Mouse (Mus musculus) intestine, postnatal 0 days (tissue): Measurements from ENCODE around the gene Atp23. TPM values are rescaled to one million over a fixed set of nuclear protein-coding genes. Genes with fewer than 3 reads are reported as not detected.
A peak's percentile ranks its signal among the peaks of the same experiment; 100 is the strongest.

Experiments used
- ATAC-seq: fragments of 200-750 bp; cut with Nextera tagmentation; 2 replicates; pipeline ENCODE4 v1.8.0; 2017; ENCODE audit warnings: mild to moderate bottlenecking, moderate TSS enrichment, moderate library complexity
- H3K27ac ChIP-seq: fragments of 300-500 bp; sonication (generic); 2 replicates; pipeline ENCODE4 v1.5.1; 2014; ENCODE audit warnings: mild to moderate bottlenecking, low read depth, low read length, moderate library complexity
- H3K27me3 ChIP-seq: fragments of 300-500 bp; sonication (generic); replicated peaks from 2 replicates; pipeline ENCODE4 v1.6.1; 2014; ENCODE audit warnings: low read length, mixed read lengths; ENCODE audit not compliant: control insufficient read depth, insufficient read depth
- H3K36me3 ChIP-seq: fragments of 300-500 bp; sonication (generic); 2 replicates; pipeline ENCODE4 v1.6.1; 2014; ENCODE audit warnings: mild to moderate bottlenecking, moderate library complexity; ENCODE audit not compliant: control insufficient read depth, insufficient read depth
- H3K4me1 ChIP-seq: fragments of 300-500 bp; sonication (generic); replicated peaks from 2 replicates; pipeline ENCODE4 v1.6.1; 2014; ENCODE audit warnings: antibody characterized with exemption, low read length, mixed read lengths; ENCODE audit not compliant: control insufficient read depth, insufficient read depth
- H3K4me2 ChIP-seq: fragments of 300-500 bp; sonication (generic); replicated peaks from 2 replicates; pipeline ENCODE4 v1.6.1; 2014; ENCODE audit warnings: low read depth, mild to moderate bottlenecking, moderate library complexity
- H3K4me3 ChIP-seq: fragments of 300-500 bp; sonication (generic); 2 replicates; pipeline ENCODE4 v1.5.1; 2014; ENCODE audit warnings: low read depth, low read length
- H3K9ac ChIP-seq: fragments of 300-500 bp; sonication (generic); 2 replicates; pipeline ENCODE4 v1.6.1; 2014; ENCODE audit warnings: mild to moderate bottlenecking, low read depth, low read length
- H3K9me3 ChIP-seq: fragments of 300-500 bp; sonication (generic); 2 replicates; pipeline ENCODE4 v1.6.1; 2016; ENCODE audit warnings: mixed run types; ENCODE audit not compliant: control insufficient read depth
- CTCF ChIP-seq: sonication (generic); IDR thresholded peaks from 2 replicates; pipeline ENCODE4 v1.5.1; 2016; ENCODE audit warnings: low read depth, mild to moderate bottlenecking, control low read depth, antibody characterized with exemption, moderate library complexity
- WGBS: fragments of 180-500 bp; shearing (Covaris S2); extraction: QIAGEN DNeasy Blood & Tissue Kit; methylation state at CpG from one replicate; pipeline ENCODE4 v1.1.7; 2014; 5-methylcytosine and 5-hydroxymethylcytosine counted together
- polyA plus RNA-seq: library from polyadenylated mRNA; unstranded; fragments of >200 nt; fragmentation: Nextera tagmentation; extraction: Ambion mirVana; gene quantifications from 2 replicates; pipeline ENCODE4 v1.2.1, GENCODE M21; 2015

Gene Atp23
- polyA plus RNA-seq, 1 experiment from 2014 or later: 8.0 TPM

DNA sequence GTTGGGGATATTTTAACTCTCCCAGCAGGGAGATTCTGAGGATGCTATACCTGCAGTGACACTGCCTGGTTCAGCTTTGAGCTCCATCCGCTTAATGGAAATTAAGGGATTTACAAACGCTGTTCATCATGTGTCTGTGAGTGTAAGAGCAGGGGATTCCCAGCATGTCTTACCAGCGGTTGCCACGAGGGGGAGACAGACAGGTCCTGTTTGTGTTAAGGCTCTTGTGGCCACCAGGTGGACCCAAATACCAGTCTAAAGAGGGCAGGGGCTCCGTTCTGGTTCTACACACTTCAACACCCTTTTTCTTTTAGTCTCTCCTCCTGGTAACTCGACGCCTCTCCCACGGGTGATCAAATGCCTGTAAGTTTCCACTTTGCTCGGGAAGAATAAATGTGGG, 17.9 kb upstream of the Atp23 start:
- H3K27me3 ChIP-seq: no peaks in the 10 kb centered on the region
- no peaks in the 10 kb centered on the region for H3K4me1 ChIP-seq
- ATAC-seq: peak; percentile 72
- H3K9ac ChIP-seq: no peak overlapping the region
- H3K4me3 ChIP-seq: no peak overlapping the region
- 0 out of 2 replicates have a peak, but pooled peaks cover 4% of the 10 kb centered on the region for H3K9me3 ChIP-seq
- no peak overlapping the region for H3K27ac ChIP-seq
- TF ChIP-seq CTCF: peak; percentile 100
- no peak overlapping the region for H3K4me2 ChIP-seq
- H3K36me3 ChIP-seq: no peaks in the 10 kb centered on the region
- WGBS: 1% methylated on average over 9 of the region's 9 CpGs

DNA sequence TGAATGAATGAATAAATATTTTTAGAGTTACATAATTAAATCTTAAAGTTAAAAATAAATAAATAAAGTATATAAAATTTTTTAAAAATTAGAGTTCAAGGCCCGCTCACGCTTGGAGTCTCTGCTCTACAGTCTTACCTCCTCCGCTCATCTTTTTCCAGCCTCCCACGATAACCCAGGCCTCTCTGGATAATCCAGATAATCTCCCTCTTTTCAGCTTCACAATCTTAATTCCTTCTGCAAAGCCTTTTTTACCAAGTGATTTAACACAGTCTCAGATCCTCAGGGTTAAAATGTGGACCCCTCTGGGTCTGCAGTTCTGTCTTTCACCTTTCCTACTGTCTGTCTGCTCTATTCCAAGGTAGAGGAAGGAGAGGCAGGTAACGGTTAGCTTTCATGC, 13.1 kb upstream of the Atp23 start:
- TF ChIP-seq CTCF: no peak
- H3K27me3 ChIP-seq: no peaks in the 10 kb centered on the region
- no peaks in the 10 kb centered on the region for H3K9me3 ChIP-seq
- ATAC-seq: no peak
- H3K4me2 ChIP-seq: no peak overlapping the region
- H3K4me1 ChIP-seq: no peaks in the 10 kb centered on the region
- no peak overlapping the region for H3K4me3 ChIP-seq
- no peaks in the 10 kb centered on the region for H3K36me3 ChIP-seq
- 93% methylated on average over 5 of the region's 5 CpGs for WGBS
- no peak overlapping the region for H3K27ac ChIP-seq
- H3K9ac ChIP-seq: no peak overlapping the region

DNA sequence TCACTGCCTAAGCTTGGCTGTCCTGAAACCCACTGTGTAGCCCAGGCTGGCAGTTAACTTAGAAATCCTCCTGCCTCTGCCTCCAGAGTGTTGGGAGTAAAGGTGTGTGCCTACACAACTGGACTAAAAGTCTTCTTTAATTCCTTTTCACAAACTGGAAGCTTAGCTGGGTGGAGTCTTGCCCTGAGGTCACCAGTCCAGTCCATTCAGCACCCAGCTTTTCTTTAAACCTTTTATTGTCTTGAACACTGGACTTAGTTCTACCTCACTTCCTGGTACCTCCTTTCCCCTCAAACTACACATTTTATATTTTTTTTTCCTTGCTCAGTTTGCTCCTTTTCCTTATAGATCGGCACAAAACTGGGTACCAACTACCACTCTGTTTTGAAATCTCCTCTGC, 10.3 kb upstream of the Atp23 start:
- Histone ChIP-seq H3K4me3 (no peak overlapping the region), H3K36me3 (no peaks in the 10 kb centered on the region), H3K4me1 (no peaks in the 10 kb centered on the region), H3K4me2 (no peak overlapping the region), H3K27ac (no peak overlapping the region), H3K9ac (no peak overlapping the region), H3K9me3 (no peaks in the 10 kb centered on the region), H3K27me3 (no peaks in the 10 kb centered on the region)
- no peak for TF ChIP-seq CTCF
- WGBS: 66% methylated on average over 1 of the region's 1 CpGs
- peak; percentile 66 for ATAC-seq

DNA sequence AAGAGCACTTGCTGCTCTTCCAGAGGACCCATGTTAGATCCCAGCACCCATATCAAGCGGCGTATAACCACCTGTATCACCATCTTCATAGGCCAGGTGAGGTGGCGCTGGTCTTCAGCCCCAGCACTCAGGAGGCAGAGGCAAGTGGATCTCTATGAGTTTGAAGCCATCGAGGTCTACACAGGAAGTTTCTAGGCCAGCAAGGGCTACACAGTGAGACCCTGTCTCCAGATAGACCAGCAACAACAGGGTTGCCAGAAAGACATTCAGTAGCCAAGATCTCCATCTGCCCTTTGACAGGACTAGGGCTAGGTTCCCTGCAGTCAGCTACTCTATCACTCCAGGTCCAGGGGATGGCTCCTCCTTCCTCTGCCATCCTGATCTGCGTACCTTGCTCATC, 5.7 kb upstream of the Atp23 start:
- TF ChIP-seq CTCF: no peak
- Histone ChIP-seq H3K27ac (no peak overlapping the region), H3K36me3 (no peaks in the 10 kb centered on the region), H3K4me1 (no peaks in the 10 kb centered on the region), H3K27me3 (no peaks in the 10 kb centered on the region), H3K4me2 (no peak overlapping the region), H3K4me3 (no peak overlapping the region), H3K9ac (no peak overlapping the region), H3K9me3 (no peaks in the 10 kb centered on the region)
- no peak for ATAC-seq
- WGBS: 91% methylated on average over 5 of the region's 5 CpGs

DNA sequence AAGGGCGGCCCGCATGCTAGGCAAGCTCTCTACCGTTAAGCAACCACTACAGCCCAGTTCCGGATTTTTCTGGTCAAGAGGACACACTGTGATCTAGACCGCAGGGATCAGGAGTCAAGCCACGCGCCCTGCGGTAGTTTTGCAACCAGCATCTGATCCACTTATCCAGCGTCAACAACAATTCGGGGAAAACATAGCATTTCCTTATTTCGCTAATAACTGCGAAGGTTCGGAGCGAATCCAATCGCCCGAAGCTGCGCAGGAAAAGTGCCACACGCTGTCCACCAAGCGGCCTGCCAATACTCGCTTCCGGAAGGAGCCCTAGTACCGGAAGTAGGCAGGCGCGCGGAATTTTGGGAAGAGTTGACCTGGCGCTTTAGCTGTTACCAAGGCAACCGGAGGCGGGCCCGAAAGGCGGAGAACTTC, 4.5 kb upstream of the Atp23 start:
- H3K4me1 ChIP-seq: 0 out of 2 replicates have a peak, but pooled peaks cover 4% of the 10 kb centered on the region
- no peaks in the 10 kb centered on the region for H3K27me3 ChIP-seq
- TF ChIP-seq CTCF: peak; percentile 15; the same call in 1 of the 2 replicates
- no peaks in the 10 kb centered on the region for H3K36me3 ChIP-seq
- no peaks in the 10 kb centered on the region for H3K9me3 ChIP-seq
- H3K4me3 ChIP-seq: peak overlapping the region; percentile 42
- H3K27ac ChIP-seq: peak overlapping the region; percentile 75
- peak overlapping the region; percentile 45 for H3K9ac ChIP-seq
- peak overlapping the region; percentile 67 for H3K4me2 ChIP-seq
- under 1% methylated on average over 30 of the region's 30 CpGs for WGBS
- peak; percentile 72 for ATAC-seq

DNA sequence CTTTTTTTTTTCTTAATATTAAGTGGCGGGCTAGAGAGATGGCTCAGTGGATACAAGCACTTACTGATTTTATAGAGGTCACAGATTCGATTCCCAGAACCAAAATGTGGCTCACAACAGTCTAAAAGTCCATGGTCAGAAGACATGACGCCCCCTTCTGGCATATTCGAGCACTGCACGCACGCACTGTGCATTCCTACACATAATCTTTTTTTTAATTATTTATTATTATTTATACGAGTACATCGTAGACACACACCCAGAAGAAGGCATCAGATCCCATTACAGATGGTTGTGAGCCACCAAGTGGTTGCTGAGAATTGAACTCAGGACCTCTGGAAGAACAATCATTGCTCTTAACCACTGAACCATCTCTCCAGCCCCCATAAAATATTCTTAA, 3.9 kb upstream of the Atp23 start:
- H3K4me1 ChIP-seq: 0 out of 2 replicates have a peak, but pooled peaks cover 6% of the 10 kb centered on the region
- 77% methylated on average over 8 of the region's 8 CpGs for WGBS
- no peaks in the 10 kb centered on the region for H3K36me3 ChIP-seq
- peak overlapping the region; percentile 75; the same call in 1 of the 2 replicates for H3K27ac ChIP-seq
- H3K4me2 ChIP-seq: peak overlapping the region; percentile 67
- no peaks in the 10 kb centered on the region for H3K9me3 ChIP-seq
- peak; percentile 53 for TF ChIP-seq CTCF
- no peak for ATAC-seq
- H3K9ac ChIP-seq: peak overlapping the region; percentile 45; the same call in 1 of the 2 replicates
- no peaks in the 10 kb centered on the region for H3K27me3 ChIP-seq
- H3K4me3 ChIP-seq: peak overlapping the region; percentile 42; the same call in 1 of the 2 replicates

DNA sequence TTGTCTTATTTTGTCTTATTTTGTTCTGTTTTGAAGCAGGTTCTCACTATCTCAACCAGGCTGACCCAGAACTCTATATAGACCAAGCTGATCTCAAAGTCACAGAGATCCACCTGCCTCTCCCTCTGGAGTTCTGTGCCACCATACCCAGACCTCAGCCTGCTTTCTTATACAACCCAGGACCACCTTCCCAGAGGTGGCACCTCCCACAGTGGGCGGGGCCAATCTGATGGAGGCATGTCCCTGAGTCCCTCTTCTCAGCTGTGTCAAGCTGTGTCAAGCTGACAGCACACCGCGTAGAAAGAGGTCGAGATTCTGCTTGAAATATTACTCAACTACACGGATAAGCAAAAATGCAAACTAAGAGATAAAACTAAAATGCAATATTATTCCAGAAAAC, 3.1 kb upstream of the Atp23 start:
- no peak for ATAC-seq
- H3K36me3 ChIP-seq: no peaks in the 10 kb centered on the region
- WGBS: 23% methylated on average over 5 of the region's 5 CpGs
- no peaks in the 10 kb centered on the region for H3K27me3 ChIP-seq
- no peak for TF ChIP-seq CTCF
- H3K9ac ChIP-seq: no peak overlapping the region
- no peak overlapping the region for H3K27ac ChIP-seq
- 0 out of 2 replicates have a peak, but pooled peaks cover 6% of the 10 kb centered on the region for H3K4me1 ChIP-seq
- H3K4me3 ChIP-seq: no peak overlapping the region
- no peaks in the 10 kb centered on the region for H3K9me3 ChIP-seq
- no peak overlapping the region for H3K4me2 ChIP-seq
